Mouse (Mus musculus) c-Kit-negative CD71-positive TER-119-positive erythroid progenitor cells, embryonic 14.5 days (primary cell): ENCODE results near the gene Rps6kb1.
A peak's percentile ranks its signal among the peaks of the same experiment; 100 is the strongest.

Source experiments
- DNase-seq: peaks from one replicate; pipeline ENCODE4 v3.0.0-alpha.2; 2013; ENCODE audit warnings: low read depth, low spot score

Gene Rps6kb1

GRCm38 (mm10) chr11:86544639-86545299 lies at the start of gene Rps6kb1, which contains the start of gene Tubd1:
Rps6kb1 (minus strand) TSS chr11:86544805.
Tubd1 (plus strand) TSS chr11:86544991.
- peak; percentile 99 for DNase-seq

- no peak for DNase-seq
Observed at GRCm38 (mm10) chr11:86593443-86593842, 48.8 kb upstream of the Rps6kb1 start.

- no peak for DNase-seq
Observed at GRCm38 (mm10) chr11:86592993-86593392, 48.4 kb upstream of the Rps6kb1 start.

GRCm38 (mm10) chr11:86591931-86592616 lies 47.5 kb upstream of the Rps6kb1 start:
- DNase-seq, result no peak

GRCm38 (mm10) chr11:86591301-86591845 lies 46.8 kb upstream of the Rps6kb1 start:
- no peak for DNase-seq

GRCm38 (mm10) chr11:86590579-86590978 lies 46.0 kb upstream of the Rps6kb1 start:
- DNase-seq, result no peak

GRCm38 (mm10) chr11:86590066-86590465 lies 45.5 kb upstream of the Rps6kb1 start:
- DNase-seq, result no peak

- no peak for DNase-seq
Observed at GRCm38 (mm10) chr11:86588583-86589298, 44.1 kb upstream of the Rps6kb1 start.

- DNase-seq, result no peak
Observed at GRCm38 (mm10) chr11:86587830-86588229, 43.2 kb upstream of the Rps6kb1 start.

GRCm38 (mm10) chr11:86586868-86587792 lies 42.5 kb upstream of the Rps6kb1 start:
- no peak for DNase-seq

GRCm38 (mm10) chr11:86586177-86586867 lies 41.7 kb upstream of the Rps6kb1 start:
- DNase-seq, result no peak

- DNase-seq, result no peak
Observed at GRCm38 (mm10) chr11:86585598-86585984, 41.0 kb upstream of the Rps6kb1 start.

- DNase-seq, result no peak
Observed at GRCm38 (mm10) chr11:86584898-86585597, 40.4 kb upstream of the Rps6kb1 start.

GRCm38 (mm10) chr11:86583990-86584897 lies 39.6 kb upstream of the Rps6kb1 start:
- DNase-seq, result no peak

- DNase-seq, result no peak
Observed at GRCm38 (mm10) chr11:86583313-86583825, 38.8 kb upstream of the Rps6kb1 start.

- DNase-seq, result no peak
Observed at GRCm38 (mm10) chr11:86582543-86583260, 38.1 kb upstream of the Rps6kb1 start.

GRCm38 (mm10) chr11:86581943-86582542 lies 37.4 kb upstream of the Rps6kb1 start:
- no peak for DNase-seq
